Mouse (Mus musculus) liver, adult 2 months (tissue): ENCODE data around the gene Pdia5.

Experiments
- CTCF ChIP-seq: fragments of 200-500 bp; IDR thresholded peaks from 2 replicates; pipeline ENCODE4 v1.5.1; 2011; ENCODE audit warnings: low read depth, low read length, control low read depth
- POLR2A ChIP-seq: fragments of 200-500 bp; IDR thresholded peaks from 2 replicates; pipeline ENCODE4 v1.6.1; 2011; ENCODE audit warnings: low read length, control low read depth; ENCODE audit not compliant: insufficient read depth; ENCODE audit errors: extremely low read depth

GRCm38 (mm10) chr16:35458297-35458696 lies 32.4 kb downstream of the Pdia5 start:
- TF ChIP-seq POLR2A (no peak), CTCF (no peak)
